Mouse (Mus musculus) urinary bladder, adult 18-20 months (tissue): Measurements from ENCODE around the gene Vmn2r72.

Source experiments
- DNase-seq, 2 experiments: peaks; one replicate each; pipeline ENCODE4 v3.0.0; 2022; ENCODE audit warnings: low spot score in 2 of 2, mixed read lengths in 2 of 2

Vmn2r72 gene

GRCm38 (mm10) chr7:85754997-85755396 lies at the start of gene Vmn2r72:
Gene Vmn2r72, minus strand, starts transcription at chr7:85755097.
- no peak for DNase-seq
